Mouse (Mus musculus) megakaryocyte, embryonic 14.5 days (primary cell): ENCODE measurements around the gene Slc4a7.

Experiments
- FLI1 ChIP-seq: IDR thresholded peaks from 2 replicates; pipeline ENCODE4 v1.6.1; 2012; ENCODE audit warnings: low read length, inconsistent platforms, mixed read lengths
- GATA1 ChIP-seq: IDR thresholded peaks from 3 replicates; pipeline ENCODE4 v1.6.1; 2012; ENCODE audit warnings: mixed read lengths, low read length, inconsistent platforms, borderline replicate concordance

GRCm38 (mm10) chr14:14789840-14790470, 87.9 kb downstream of the Slc4a7 start:
- no peak for TF ChIP-seq GATA1
- TF ChIP-seq FLI1 = no peak
